Mouse (Mus musculus) layer of hippocampus, adult 8-10 months (tissue): ENCODE measurements at regions not wholly inside any gene's neighbourhood (a gene's known extent, or its start where the extent isn't known, plus 50 kb on each side); places are given as distances from the start of the nearest gene placed in this dataset.
"Not testable (repeated sequence)": the region's sequence is repeated elsewhere in the genome, so short reads cannot be mapped to it uniquely, and the experiment has no call there.

ENCODE experiments used
- DNase-seq, 2 experiments: peaks; one replicate each; pipeline ENCODE4 v3.0.0; 2022; ENCODE audit warnings: low spot score in 2 of 2

DNA sequence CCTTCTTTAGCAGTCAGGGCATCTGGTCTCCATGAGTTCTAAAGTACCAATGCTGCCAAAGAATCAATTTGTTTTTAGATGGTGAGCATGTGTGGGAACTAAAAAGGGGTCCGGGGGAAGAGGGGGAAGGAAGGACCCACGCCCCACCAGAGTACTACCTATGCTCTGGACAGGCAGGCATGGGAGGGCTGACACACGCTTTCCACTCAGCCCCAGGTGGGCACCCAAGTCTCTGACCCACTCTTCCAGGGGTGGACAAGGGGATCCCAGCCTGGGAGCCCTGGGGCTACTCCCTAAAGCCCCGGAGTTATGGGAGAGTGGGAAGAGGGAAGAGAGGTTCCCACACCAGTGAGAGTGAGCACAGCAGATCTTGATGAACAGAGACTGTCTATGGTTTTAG, 1446.9 kb downstream of the Zfp704 start:
- no peak for DNase-seq

DNA sequence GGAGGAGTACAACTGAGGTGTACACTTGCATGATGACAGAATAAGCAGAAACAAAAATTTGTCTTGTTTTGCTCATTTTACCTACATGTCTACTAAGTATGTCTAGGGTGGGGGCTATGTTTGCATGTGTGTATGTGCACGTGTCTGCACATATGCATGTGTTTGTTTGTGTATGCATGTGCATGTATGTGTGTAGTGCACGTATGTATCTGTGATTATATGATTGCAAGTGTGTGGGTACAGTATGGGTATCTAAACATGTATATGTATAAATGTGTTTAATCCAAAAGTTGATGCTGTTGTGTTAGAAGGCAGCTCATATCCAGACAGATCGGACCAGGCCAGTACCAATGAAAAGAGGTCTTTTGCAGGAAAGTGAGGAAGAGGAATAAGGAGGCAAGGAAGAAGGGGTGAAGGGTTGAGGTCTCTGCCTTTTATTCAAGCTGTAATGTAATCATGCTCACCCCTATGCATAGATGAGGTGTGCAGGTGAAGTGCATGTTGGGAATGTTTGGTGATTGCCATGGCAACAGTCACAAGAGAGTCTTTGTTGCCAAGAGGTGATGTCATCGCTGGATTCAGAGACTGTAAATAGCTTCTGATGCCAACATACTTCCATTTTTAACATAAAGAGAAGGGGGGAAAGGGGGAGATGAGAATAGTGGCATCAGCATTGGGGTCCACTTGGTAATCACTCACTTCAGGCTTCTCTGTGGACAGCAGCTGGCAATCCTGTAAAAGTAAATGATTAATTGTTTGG, 1447.7 kb downstream of the Zfp704 start:
- peak in 1 of 2 experiments; percentile 6 for DNase-seq

DNA sequence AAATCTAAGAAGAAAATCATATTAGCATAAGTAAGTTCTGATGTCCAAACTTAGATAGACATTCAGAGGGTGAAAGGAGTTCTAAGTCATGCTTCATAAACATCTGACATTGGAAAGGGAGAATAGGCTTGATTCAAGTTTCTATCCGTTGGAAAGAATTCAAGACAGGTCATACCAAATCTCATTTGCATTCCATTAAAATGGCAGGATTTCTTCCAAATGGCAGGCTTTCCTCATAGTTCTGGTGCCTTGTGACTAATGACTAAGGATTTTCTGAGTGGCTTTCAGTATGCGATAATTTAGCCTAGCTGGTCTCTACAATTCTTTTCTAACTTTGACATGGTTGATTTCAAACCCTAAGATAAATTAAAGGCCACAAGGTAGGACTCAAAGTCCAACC, 1466.9 kb downstream of the Zfp704 start:
- no peak for DNase-seq

DNA sequence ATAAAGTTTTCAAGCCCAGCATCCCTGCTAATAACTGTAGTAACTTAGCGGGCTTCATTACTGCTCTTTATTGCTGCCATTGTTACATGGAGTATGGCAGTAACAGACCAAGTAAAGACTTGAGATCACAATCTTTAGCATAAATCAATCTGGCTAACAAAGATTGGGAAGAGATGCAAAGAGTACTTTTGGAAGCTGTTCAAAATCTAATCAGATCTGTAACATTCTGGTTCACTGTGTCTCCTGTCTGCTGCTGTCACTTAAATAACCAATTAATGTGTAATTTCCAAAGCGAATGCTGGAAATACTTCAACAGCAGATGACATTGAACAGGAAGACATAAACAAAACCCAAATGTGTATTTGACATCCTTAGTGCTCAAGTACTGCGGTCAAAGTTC, 1467.7 kb downstream of the Zfp704 start:
- no peak for DNase-seq

DNA sequence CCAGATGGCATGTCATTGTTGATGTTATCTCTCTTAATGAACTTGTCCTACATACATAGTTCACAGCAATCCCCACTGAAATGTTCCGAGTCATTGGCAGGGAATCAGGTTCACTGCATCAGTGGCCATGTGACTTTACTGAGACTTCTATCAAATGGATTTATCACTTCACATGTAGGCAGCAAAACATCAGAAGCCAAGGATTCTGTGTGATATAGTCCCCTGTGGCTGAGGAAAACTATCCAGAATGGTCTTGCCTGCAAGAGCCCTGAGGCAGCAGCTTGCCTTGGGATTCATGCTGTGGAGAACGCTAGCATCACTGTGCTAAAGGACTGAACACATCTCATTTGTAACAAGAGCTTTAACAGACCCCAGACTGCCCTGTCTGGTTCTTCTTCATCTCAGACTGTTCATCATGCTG, 1468.2 kb downstream of the Zfp704 start:
- no peak for DNase-seq

DNA sequence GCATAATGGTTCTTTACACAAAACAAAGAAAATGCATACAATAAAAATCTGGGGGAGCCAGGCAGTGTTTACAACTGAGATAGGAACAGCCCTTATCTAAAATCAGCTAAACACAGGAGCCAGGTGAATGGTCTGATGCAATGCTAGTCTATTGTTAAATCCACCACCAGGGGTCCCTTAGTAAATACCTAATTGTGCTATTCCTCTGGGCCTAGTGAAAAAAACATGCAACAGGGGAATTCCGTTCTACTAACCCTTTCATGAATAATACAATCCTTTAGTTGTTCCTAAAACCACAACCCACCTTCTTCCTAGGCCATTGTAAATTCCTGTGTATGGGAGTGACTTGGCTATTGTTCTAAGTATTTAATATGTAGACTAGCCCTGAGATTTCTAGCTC, 1486.2 kb downstream of the Zfp704 start:
- DNase-seq: not testable (repeated sequence)

DNA sequence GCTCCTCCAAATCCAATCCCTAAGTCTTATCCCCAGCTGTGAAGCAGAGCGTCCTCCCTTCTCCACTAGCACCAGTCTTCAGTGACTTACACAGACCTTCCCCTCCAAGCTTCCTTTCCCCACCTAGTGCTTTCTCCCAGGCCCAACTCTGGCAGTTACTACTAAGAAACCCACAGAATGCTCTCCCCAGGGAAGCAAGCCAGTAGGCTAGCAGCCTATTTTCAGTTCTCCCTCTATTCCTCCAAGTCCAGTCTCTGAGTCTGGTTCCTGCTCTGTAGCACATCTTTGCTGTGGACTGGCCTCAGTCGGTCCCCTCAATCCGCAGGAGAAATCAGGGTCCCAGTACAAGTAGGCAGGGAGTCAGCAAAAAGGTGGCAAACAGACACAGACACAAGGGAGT, 1486.7 kb downstream of the Zfp704 start:
- no peak for DNase-seq

DNA sequence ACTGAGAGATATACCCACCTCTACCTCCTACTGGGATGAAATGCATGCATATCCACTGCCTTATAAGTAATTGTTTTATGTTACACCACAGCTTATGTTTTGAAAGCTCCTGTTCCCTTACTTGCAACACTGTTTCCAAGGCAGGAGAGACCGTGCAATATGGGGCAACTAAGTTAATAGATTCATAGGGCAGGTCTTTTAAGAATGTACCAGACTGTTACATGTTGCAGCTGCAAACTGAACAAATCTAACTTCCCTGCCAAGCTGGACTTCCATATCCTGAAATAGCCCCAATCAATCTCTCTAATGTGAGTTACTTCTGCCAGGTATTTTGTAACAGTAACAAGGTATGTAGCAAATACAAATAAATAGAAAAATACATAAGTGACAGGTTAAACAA, 1478.0 kb upstream of the 1700008P02Rik start:
- DNase-seq: no peak

DNA sequence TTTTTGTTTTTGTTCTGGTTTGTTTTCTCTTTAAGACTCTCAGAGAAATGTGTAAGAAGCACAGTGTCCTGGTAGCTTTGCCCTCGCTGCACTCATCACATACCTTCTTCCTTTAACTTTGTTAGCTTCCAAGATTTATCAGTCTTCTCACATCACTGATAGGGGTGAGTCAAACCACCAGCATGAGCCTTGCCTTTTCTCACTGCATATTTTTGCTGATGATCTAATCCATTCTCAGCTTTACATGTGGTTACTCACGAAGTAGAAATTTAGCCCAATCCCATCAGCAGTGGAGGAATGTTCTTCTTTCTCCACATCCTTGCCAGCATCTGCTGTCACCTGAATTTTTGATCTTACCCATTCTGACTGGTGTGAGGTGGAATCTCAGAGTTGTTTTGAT, 1464.5 kb upstream of the 1700008P02Rik start:
- no peak for DNase-seq

DNA sequence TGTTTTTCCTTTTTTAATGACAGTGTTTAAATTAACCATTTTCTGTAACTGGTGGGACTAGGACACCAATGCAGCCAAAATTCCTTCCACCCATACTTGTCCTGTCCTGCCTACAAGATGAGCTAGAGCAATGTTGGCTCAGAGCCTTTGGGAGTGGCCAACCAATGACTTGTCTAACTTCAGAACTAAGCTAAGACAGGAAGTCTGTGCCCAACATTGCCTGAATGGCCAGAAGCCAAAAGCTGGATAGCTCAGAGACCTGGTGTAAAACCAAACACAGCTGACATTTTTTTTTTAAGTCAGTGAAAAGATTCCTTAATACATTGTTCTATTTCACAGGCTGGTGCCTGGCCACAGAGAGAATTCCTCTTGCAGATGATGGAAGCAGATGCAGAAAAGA, 1433.5 kb upstream of the 1700008P02Rik start:
- no peak for DNase-seq

DNA sequence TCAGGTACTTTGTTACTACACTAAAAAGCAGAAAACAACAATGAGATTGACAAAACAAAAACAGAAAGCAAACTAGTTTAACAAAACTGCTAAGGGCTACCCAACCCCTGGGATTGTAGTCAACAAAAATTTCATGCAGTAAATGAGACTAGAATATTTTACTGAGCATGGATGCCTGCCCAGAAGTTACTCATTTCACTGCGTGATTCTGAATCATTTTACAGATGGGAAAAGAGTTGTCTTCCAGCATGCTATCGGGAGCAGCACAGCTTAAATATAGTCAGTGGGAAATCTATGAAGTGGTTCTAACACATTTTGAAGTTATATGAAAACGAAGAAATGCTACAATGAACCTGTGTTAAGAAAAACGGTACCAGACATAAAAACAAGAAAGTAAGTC, 1430.9 kb upstream of the 1700008P02Rik start:
- DNase-seq: peak; percentile 25 to 26

DNA sequence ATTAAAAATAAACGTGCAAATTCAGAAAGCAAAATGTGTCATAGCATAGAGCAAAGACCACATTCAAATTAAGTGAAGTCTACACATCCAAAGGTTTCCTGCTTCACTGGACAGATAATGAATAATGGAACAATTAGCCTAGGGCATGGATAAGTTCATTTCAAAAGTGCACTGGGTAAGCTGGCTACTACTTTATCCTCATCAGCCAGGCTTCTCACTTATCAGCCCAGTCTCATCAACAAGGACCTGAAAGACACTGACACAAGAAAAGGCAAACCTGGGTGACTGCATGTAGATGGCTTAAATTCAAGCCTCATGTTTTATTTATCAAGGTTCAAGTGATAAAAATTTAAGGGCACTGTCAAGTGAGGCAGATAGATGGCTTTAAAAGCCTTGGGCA, 1429.5 kb upstream of the 1700008P02Rik start:
- DNase-seq: no peak

DNA sequence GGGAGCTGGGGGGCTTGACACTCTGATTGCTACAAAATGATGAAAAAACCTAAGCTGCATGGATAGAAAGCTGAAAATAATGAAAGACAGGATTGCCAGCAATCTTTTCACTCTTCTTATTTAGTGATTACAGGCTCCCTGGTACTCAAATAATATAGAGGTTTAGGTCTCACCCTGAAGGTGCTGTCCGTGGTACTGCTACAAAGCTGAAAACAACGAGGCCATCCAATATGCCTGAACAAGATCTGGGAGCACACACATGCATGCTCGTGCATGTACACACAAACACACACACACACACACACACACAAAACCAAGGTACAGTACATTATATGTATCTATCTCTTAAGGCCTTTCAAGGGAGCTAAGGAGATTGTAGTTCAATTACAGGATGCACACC, 1426.1 kb upstream of the 1700008P02Rik start:
- DNase-seq: no peak

DNA sequence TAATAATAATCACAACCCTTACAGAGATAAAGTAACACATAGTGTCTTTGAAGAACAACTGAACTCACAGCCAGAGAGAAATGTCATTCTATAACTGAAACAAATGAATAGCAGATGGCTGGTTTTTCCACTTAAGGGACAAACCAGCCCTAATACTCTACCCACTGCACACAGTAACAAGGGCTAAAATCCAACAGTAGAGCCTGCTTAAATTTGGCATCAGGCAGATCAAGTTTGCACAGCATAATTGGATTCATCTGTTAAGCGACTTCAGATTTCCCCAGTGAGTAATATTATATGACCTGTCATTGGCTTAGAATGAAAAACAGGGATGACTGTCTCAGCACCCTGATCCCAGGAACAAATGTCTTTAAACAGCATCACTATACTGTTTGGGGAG, 1416.5 kb upstream of the 1700008P02Rik start:
- no peak for DNase-seq

DNA sequence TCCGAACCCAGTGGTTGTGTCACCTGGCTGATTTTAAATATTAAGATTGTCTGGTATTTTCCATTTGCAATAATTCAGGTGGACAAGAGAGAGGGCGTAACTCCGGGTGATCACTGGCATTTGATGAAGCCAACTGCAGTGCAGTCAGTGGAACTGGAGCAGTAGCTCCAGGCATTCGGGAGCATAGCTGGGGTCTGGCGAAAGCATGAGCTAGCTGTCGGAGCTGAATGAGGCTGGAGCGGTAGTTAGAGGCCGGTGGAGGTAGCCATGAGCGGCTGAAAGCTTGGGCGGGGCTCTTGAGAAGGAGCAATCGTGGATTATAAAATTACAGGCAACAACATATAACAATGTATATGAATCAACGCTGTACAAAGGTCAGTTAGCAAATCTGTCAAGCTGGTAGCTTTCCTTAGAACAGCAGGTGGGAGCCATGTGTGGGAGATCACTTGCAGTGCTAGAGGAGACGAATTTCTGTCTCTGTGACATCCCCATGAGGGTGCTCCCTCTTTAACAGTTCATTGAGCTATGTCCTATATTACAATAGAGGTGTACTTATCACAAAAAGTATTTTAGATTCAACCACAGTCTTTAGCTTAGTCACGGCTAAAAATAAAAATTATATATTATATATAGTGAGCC, 1415.0 kb upstream of the 1700008P02Rik start:
- no peak for DNase-seq

DNA sequence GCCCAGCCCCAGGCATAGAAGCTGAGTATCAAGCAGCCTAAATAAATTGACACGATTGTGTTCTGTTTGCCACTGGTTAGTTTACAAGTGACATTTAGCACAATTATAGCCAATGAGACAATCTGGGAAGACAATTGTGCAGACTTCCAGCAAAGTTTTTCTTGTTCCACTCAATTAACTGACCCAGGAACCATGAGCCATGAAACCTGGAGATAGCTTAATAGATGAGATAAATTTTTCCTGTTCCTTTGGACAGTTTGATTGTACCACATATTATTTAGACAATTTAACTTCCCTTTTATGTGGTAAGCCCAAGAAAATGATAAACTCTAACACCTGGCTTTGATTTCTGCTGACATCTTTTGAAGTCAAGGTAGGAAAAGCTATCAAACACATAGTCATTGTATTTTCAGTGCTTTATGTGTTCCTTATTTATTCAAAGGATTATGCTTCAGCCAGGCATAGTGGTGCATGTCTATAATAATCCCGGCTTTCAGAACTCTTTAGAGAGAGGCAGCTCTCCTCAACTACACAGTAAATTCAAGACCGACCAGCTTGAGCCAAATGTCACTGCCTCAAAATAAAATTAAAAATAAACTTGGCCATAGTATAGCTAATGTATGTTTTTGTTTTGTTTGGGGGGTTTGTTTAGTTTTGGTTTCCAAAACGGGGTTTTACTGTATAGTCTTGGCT, 1406.2 kb upstream of the 1700008P02Rik start:
- DNase-seq: no peak

DNA sequence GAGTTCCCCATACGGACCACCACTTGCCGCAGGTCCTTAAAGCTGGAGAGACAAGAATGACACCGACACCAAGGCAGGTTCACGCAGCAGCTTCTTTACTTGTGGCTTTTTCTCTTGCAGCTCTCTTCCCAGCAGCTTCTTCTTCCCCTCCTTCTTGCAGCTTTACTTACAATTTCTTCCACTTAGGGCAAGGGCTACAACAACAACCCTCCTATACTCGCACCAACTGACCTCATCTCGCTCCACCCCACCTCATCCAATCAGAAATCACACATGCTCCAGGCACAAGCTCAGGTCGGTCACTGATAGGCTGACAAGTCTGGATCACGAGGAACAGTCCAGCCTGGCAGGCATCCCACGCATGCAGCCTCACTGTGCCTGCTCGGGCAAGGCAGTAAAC, 1402.4 kb upstream of the 1700008P02Rik start:
- no peak for DNase-seq

DNA sequence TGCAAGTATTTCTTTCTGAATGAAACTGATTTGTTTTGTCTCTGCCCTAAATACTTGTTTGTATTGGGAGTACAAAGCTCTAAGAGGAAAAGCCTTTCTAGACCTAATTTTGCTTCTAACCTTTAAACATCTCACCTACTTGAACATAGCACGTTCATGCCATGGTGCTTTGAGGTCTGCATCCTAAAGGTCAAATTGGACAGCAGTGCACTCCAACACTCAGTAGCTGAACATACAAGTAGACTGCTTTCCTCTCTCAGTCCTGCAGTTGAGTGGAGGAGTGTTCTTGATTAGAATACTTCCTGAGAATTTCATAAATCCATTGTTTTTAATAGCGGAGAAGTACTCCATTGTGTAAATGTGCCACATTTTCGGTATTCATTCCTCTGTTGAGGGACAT, 1397.2 kb upstream of the 1700008P02Rik start:
- no peak for DNase-seq

DNA sequence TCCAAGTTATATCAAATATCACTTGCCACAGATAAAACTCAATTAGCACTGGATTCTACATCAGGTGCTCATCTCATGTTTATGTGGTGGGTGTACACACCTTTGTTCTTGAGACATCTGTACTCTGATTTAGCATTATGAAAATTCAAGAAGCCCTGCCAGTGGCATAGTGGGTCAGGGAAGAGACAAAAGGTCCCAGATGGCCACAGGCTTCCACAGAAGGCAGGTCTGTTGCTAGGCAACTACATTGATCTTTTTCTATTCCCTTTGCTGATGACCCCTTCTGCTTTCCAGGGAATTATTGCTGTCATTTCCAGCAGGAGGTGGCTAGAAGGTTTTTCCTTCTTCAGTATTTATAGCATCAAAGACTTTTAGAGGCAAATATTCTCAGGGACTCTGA, 1396.7 kb upstream of the 1700008P02Rik start:
- DNase-seq: no peak

DNA sequence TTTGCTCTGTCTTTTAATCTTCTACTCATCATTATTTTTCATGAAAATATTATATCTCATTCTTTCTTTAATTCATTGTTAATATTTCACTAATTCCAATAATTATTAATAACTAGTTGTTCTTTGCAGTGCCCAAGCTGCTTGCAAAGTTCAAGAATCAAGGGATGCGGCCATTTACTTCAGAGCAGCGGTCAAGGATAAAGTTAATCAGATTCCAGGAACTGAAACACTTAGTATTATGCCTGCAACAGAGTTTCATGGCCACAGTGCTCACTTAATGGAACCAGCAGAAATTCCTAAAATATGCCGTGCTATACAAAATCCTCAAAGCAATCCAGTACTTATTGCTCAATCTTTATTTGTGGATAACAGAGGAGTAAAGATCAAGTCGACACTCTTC, 1389.7 kb upstream of the 1700008P02Rik start:
- no peak for DNase-seq

DNA sequence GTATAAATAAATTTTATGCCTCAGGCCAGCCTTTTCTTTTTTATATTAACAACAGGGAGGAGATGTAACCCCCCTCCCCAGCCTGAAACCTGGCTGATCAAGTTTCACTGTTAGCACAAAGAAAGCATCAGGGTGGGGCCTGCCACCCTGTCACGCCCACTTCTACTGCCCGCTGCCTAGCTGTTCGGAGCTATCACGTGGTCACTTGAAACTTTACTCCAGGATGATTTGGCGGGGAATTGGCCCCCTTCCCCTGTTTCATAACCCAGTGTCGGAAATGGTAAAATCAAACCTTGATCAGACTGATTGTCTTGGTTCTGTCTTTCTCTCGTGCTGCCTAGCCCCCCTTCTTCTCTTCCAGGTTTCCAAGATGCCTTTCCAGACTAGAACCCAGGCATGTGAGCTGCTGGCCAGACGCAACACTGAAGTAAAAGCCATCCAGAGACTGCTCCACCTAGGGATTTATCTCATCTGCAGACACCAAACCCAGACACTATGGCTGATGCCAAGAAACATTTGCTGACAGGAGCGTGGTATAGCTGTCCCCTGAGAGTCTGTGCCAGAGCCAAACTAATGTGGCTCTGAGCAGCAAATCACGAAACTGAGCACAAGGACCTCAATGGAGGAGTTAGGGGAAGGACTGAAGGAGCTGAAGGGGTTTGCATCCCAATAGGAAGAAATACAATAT, 1386.6 kb upstream of the 1700008P02Rik start:
- DNase-seq: no peak

DNA sequence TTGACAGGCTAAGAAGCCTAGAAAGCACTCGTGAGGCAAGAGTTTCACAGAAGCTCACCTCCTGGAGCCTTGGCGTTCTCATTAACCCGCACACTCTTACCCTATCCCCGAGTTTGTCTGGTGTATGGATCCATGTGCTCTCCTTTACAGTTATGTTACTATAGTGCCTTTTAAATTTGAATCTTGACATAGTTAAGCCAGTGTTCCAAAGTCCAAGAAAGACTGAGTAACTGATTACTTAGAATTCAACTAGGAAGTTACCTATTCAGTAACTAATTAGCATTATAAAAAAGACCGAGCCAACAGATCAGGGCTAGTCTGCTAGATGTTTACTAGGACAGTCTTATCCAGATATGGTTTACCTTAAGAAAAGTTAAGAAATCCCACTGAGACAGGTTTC, 1386.0 kb upstream of the 1700008P02Rik start:
- no peak for DNase-seq
